ENCODE assay signal across 8 mouse cellular contexts in the genomic region with DNA sequence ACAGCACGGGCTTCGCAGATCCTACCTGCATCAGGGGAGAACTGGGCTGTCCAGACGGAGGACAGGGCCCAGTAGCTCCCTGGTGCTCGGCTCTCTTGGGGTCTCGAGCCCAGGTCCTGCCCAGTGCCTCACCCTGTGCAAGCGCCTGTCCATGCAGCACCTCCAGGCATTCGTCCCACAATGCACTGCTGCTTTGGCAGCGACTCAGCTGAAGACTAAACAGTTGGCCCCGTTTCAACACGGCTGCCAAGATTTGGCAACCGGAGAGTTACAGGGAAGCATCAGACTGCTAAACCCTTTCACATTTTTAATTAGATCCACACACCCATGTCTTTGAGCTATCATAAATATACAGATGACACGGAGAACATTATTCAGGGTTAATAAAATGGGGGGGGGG.
DNase-seq lines count a peak whose midpoint lies in the region; ATAC-seq lines count a peak whose summit lies in the region.

No protein-coding gene starts in this region.

- no peaks in the 10 kb centered on the region for H3K36me3 ChIP-seq in neural tube, embryonic 12.5 days
- no peaks in the 10 kb centered on the region for H3K36me3 ChIP-seq in midbrain, embryonic 13.5 days

- ATAC-seq in neural tube, embryonic 12.5 days (ENCODE audit: low FRiP score, low read depth): 0 out of 2 replicates have a peak, but pooled peaks have one; percentile 41
- ATAC-seq in midbrain, embryonic 13.5 days: peak; percentile 79

- intact Hi-C loops in heart, postnatal 36 days (cut with DNase I): no loop called here

- no peaks in the 10 kb centered on the region for H3K27me3 ChIP-seq in neural tube, embryonic 12.5 days (replicated peaks)
- H3K27me3 ChIP-seq in midbrain, embryonic 13.5 days: no peaks in the 10 kb centered on the region

- 73% methylated on average over 12 of the region's 12 CpGs for WGBS in neural tube, embryonic 12.5 days
- WGBS in midbrain, embryonic 13.5 days: 60% methylated on average over 12 of the region's 12 CpGs

- H3K9me3 ChIP-seq in neural tube, embryonic 12.5 days: no peaks in the 10 kb centered on the region
- no peaks in the 10 kb centered on the region for H3K9me3 ChIP-seq in midbrain, embryonic 13.5 days

- no peak overlapping the region for H3K9ac ChIP-seq in neural tube, embryonic 12.5 days
- no peak overlapping the region for H3K9ac ChIP-seq in midbrain, embryonic 13.5 days (replicated peaks)

- no peak overlapping the region for H3K27ac ChIP-seq in neural tube, embryonic 12.5 days
- H3K27ac ChIP-seq in midbrain, embryonic 13.5 days: peak overlapping the region; percentile 9

- no peak overlapping the region for H3K4me2 ChIP-seq in neural tube, embryonic 12.5 days (replicated peaks)
- no peak overlapping the region for H3K4me2 ChIP-seq in midbrain, embryonic 13.5 days (replicated peaks)

- H3K4me3 ChIP-seq in neural tube, embryonic 12.5 days: no peak overlapping the region
- H3K4me3 ChIP-seq in midbrain, embryonic 13.5 days (replicated peaks): no peak overlapping the region

- peaks cover 10% of the 10 kb centered on the region; the same call in 1 of the 2 replicates for H3K4me1 ChIP-seq in neural tube, embryonic 12.5 days
- H3K4me1 ChIP-seq in midbrain, embryonic 13.5 days (replicated peaks): peaks cover 31% of the 10 kb centered on the region

- no peak for DNase-seq in neural tube, embryonic 10.5 days (ENCODE audit: extremely low spot score, low spot score)
- peak; percentile 60 to 92 for DNase-seq in cerebellum, postnatal 4 days (ENCODE audit: low spot score in 2 of 2)
- peak; percentile 36 to 51 for DNase-seq in heart, postnatal 36 days
- peak; percentile 73 to 75 for DNase-seq in layer of hippocampus, postnatal 36 days
- peak; percentile 60 to 75 for DNase-seq in urinary bladder, postnatal 4 days (ENCODE audit: low spot score in 2 of 2)
- DNase-seq in adipocyte (ENCODE audit: low spot score): no peak

Comparison
In these comparisons a context has a peak if more than half of its experiments do, and no peak if none do; other contexts are left out.
1. DNase-seq: peak in cerebellum, postnatal 4 days (2 of 2), heart, postnatal 36 days (2 of 2), layer of hippocampus, postnatal 36 days (2 of 2) and urinary bladder, postnatal 4 days (2 of 2); none in neural tube, embryonic 10.5 days (single experiment) and adipocyte (single experiment).